Mouse (Mus musculus) embryonic facial prominence, embryonic 10.5 days (tissue): Measurements from ENCODE around the gene Nfix. TPM values are rescaled to one million over a fixed set of nuclear protein-coding genes. Genes with fewer than 3 reads are reported as not detected.

ENCODE experiments used
- DNase-seq: peaks from one replicate; pipeline ENCODE4 v3.0.0-alpha.2; 2017; ENCODE audit warnings: low spot score
- H3K27ac ChIP-seq: fragments of 300-500 bp; sonication (generic); replicated peaks from 2 replicates; pipeline ENCODE4 v1.5.1; 2016; ENCODE audit warnings: mild to moderate bottlenecking
- H3K27me3 ChIP-seq: fragments of 300-500 bp; sonication (generic); replicated peaks from 2 replicates; pipeline ENCODE4 v1.6.1; 2016; ENCODE audit warnings: low read depth, mild to moderate bottlenecking; ENCODE audit not compliant: poor library complexity, severe bottlenecking
- H3K36me3 ChIP-seq: fragments of 300-500 bp; sonication (generic); replicated peaks from 2 replicates; pipeline ENCODE4 v1.6.1; 2016; ENCODE audit warnings: mild to moderate bottlenecking, moderate library complexity
- H3K4me1 ChIP-seq: fragments of 300-500 bp; sonication (generic); 2 replicates; pipeline ENCODE4 v1.6.1; 2016
- H3K4me3 ChIP-seq: fragments of 300-500 bp; sonication (generic); 2 replicates; pipeline ENCODE4 v1.5.1; 2016; ENCODE audit warnings: mild to moderate bottlenecking, moderate library complexity
- H3K9me3 ChIP-seq: fragments of 300-500 bp; sonication (generic); 2 replicates; pipeline ENCODE4 v1.6.1; 2016; ENCODE audit warnings: mild to moderate bottlenecking
- WGBS: fragments of 180-500 bp; shearing (Covaris S2); methylation state at CpG from one replicate; pipeline ENCODE4 v1.1.7; 2016; 5-methylcytosine and 5-hydroxymethylcytosine counted together
- polyA plus RNA-seq: library from polyadenylated mRNA; unstranded; fragments of >200 nt; fragmentation: Nextera tagmentation; extraction: Ambion mirVana; gene quantifications from 2 replicates; pipeline ENCODE4 v1.2.1, GENCODE M21; 2016

Nfix gene
- polyA plus RNA-seq, 1 experiment from 2014 or later: 0.77 TPM

DNA sequence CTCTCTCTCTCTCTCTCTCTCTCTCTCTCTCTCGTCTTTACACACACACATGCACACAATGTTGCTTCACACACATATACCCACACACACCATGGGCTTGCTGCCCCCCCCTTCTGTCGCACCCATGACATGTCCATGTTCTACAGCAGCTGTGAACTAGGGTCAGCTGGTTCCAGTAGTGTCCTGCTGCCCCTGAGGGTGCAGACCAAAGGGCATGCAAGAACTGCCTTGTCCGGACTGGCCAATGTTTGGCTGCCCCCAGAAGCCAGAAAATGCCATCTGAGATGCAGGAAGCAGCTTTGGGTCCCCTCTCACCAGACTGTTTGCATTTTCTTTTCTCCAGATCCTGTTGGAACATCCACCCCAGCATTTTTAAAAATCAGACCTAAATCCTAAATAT, 27.5 kb downstream of the Nfix start:
- no peaks in the 10 kb centered on the region for H3K36me3 ChIP-seq
- DNase-seq: no peak
- no peak overlapping the region for H3K4me3 ChIP-seq
- peaks cover 41% of the 10 kb centered on the region for H3K4me1 ChIP-seq
- H3K9me3 ChIP-seq: no peaks in the 10 kb centered on the region
- peaks cover 100% of the 10 kb centered on the region for H3K27me3 ChIP-seq
- H3K27ac ChIP-seq: no peak overlapping the region
- 2% methylated on average over 3 of the region's 3 CpGs for WGBS

DNA sequence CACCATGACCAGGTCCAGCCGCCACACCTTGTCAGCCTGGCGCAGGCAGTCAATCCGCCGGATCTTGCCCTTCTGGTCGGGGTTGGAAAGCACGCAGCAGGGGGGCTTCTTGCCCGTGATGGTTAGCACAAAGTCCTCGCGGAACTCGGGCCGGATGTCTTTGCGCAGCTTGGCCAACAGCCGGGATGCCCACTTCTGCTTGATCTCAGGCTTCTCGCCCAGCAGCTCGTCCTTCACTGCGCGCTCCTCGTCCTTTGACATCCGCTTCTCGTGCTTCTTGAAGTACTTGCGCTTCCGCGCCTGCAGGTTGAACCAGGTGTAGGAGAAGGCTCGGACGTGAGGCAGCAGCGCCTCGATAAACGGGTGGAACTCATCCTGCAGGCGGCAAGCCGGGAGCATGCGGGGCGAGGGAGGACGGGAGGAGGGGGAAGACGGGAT, 28.2 kb downstream of the Nfix start:
- under 1% methylated on average over 34 of the region's 34 CpGs for WGBS
- H3K9me3 ChIP-seq: no peaks in the 10 kb centered on the region
- peak; percentile 54 for DNase-seq
- no peaks in the 10 kb centered on the region for H3K36me3 ChIP-seq
- H3K4me1 ChIP-seq: peaks cover 41% of the 10 kb centered on the region
- H3K4me3 ChIP-seq: peak overlapping the region; percentile 32; the same call in 1 of the 2 replicates
- H3K27ac ChIP-seq: no peak overlapping the region
- peaks cover 100% of the 10 kb centered on the region for H3K27me3 ChIP-seq

DNA sequence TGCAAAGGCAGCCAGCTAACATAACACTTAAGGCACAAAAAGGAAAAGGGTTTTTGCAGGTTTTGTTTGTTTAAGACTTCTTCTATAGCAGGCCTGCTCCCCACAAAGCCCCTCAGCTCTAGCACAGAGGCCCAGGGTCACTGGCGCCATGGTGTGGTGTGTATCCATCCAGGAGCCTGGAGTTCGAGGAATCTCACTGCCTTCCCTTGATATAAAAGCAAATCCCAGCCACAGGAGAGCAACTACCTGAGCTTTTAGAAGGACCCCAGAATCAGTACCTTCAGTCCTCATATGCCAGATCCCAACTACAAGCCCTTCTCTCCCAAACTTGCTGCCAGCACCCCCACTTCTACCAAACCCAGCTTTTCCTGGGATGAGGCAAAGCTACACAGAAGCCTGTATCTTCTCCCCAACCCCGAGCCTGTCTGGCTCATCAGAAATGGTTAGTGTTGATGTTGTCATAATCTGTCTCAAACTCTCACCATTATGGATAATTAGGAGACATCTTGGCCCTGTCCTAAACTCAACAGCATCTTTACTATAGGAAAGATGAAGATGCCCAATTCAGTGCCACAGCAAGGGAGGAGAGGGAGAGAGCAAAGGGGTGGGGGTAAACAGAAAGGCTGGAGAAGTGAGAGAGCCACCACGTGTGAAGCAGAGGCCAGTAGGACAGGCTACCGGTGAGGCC, 29.0 kb downstream of the Nfix start:
- no peak for DNase-seq
- no peak overlapping the region for H3K4me3 ChIP-seq
- 13% methylated on average over 5 of the region's 5 CpGs for WGBS

DNA sequence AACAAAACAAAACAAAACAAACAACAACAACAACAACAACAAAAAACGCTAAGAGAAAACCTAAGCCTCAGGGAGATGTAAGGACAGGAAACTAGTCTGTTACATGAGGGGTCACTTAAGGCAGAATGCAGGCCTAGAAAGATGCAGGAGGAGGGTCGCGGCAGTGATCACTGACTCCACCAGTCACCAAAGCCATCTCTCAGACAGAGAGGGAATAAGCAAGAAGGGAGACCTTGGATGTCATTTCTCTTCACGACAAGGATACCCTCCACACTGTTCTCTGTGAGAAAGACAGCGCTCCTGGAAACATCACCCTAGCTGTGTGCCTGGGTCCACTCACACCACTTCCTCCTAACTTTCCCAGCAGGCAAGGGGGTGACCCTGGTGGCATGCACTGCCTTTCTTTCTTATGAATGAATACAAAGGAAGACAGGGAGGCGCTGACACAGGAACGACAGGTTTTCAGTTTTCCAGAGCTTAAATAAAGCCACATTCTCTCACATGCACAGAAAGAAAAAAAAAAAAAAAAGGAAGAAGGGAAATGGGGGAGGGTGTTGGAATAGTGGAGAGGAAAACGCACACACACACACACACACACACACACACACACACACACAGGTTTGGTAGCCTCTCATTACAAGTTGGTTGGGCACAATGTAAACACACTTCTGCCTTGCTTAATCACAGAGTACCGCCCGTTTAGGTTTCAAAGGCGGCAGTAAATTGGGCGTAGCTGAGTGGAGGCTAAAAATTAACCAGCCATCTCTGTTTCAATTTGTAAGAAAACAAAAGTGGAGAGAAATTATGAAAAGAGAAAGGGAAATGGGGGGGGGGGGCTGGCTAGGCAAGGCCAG, 29.8 kb downstream of the Nfix start:
- WGBS: 33% methylated on average over 12 of the region's 12 CpGs
- peaks cover 56% of the 10 kb centered on the region for H3K4me1 ChIP-seq
- no peak overlapping the region for H3K27ac ChIP-seq
- DNase-seq: no peak
- no peak overlapping the region for H3K4me3 ChIP-seq
- H3K27me3 ChIP-seq: peaks cover 100% of the 10 kb centered on the region
- no peaks in the 10 kb centered on the region for H3K9me3 ChIP-seq
- H3K36me3 ChIP-seq: no peaks in the 10 kb centered on the region

More for the DNA sequence above, 29.0 kb downstream of the Nfix start:
- Histone ChIP-seq H3K27ac (no peak overlapping the region), H3K4me1 (peaks cover 48% of the 10 kb centered on the region), H3K27me3 (peaks cover 100% of the 10 kb centered on the region), H3K36me3 (no peaks in the 10 kb centered on the region), H3K9me3 (no peaks in the 10 kb centered on the region)

DNA sequence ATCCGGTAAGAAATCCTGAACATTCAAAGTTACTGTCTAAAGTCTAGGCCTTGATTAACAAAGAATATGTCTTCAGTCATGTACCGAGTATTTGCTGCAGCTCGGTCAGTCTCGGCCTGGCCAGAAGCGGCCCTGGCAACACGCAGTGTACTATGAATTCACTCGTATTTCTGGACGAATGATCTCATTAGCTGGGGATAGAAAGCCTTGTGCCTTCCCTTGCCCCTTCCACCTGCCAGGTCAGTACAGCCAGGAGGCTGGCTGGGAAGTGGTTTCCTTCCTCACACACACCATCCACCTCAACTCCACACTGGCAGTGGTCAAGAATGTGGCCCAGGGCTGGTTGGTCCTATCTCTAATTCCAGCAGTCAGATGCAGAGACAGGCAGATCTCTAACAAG, 30.8 kb downstream of the Nfix start:
- Histone ChIP-seq H3K27ac (no peak overlapping the region), H3K4me1 (peaks cover 52% of the 10 kb centered on the region), H3K27me3 (peaks cover 100% of the 10 kb centered on the region), H3K9me3 (no peaks in the 10 kb centered on the region), H3K4me3 (no peak overlapping the region), H3K36me3 (no peaks in the 10 kb centered on the region)
- DNase-seq: no peak
- WGBS: 85% methylated on average over 8 of the region's 8 CpGs

DNA sequence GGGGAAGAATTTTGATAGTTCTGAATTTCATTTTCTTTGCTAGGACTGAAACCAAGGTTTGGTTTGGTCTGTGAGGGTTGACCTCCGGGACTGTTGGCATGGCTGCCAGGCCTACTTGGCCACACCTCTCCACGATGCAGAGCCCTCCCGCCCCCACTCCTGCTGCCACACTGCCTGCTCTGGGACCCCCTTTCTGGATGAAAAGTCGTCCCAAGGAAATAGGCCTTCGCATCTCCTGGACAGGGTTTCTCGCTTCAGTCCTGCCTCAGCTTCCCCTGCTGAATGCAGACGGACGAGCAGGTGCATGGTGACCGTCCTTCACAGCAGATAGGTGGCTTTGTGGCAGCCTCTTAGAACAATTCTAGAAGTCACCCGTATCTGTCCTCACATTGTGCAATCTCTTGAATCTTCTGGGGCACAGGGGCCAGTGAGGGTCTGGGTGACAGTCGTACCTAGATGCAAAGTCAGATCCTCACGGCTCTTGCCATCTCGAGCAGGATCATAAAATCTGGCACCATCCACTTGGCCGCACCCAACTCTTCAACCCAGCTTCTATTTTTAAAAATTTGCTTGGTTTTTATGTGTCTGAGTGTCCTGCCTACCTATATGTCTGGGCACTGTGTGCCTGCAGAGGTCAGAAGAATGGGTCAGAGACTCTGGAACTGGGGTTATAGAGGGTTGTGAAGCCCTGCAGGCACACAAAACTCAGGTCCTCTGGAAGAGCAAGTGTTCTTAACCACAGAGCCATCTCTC, 31.6 kb downstream of the Nfix start:
- Histone ChIP-seq H3K4me3 (no peak overlapping the region), H3K27ac (no peak overlapping the region), H3K36me3 (no peaks in the 10 kb centered on the region), H3K9me3 (no peaks in the 10 kb centered on the region), H3K4me1 (peaks cover 44% of the 10 kb centered on the region), H3K27me3 (peaks cover 100% of the 10 kb centered on the region)
- 86% methylated on average over 14 of the region's 14 CpGs for WGBS
- DNase-seq: no peak

DNA sequence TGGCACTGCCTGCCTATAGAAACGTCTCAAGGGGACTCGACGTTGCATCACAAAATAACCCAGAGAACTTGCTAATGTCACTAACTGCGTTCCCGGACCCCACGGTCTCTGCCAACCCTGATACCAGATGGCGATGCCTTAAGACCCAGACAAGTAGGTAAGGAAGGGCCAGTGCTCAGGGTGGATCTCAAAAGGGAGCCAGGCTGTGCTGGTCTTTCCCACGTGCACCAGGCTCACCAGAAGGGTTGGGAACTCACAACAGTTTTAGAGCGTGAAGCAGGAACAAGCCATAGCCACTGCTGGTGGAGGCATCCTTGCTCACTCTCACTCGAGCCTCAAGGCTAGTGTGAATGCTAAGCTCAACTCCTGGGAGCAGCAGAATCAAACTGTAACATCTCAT, 32.9 kb downstream of the Nfix start:
- H3K27ac ChIP-seq: no peak overlapping the region
- peaks cover 39% of the 10 kb centered on the region for H3K4me1 ChIP-seq
- WGBS: 78% methylated on average over 10 of the region's 10 CpGs

DNA sequence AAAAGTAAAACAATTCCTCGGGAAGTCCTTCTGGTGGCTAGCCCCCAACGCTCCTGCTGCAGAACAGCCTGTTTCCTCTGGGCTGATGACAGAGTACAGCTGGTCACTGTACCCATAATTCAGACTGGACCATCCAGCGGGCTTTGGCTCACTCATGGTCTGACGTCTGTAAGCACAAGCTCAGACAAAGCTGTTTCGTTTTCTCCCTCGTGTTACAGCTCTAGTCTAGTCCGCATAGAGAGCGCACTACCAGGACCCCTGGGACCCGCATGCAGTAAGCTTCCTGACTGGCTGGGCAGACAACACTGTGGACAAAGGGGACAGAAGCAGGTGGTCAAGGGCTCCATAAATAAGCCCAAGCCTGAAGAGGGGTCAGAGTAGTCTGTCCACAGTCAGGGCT, 33.7 kb downstream of the Nfix start:
- no peak for DNase-seq
- Histone ChIP-seq H3K4me1 (peaks cover 33% of the 10 kb centered on the region), H3K36me3 (no peaks in the 10 kb centered on the region), H3K9me3 (no peaks in the 10 kb centered on the region), H3K4me3 (no peak overlapping the region), H3K27me3 (peaks cover 100% of the 10 kb centered on the region), H3K27ac (no peak overlapping the region)
- 59% methylated on average over 9 of the region's 9 CpGs for WGBS

More for the DNA sequence above, 32.9 kb downstream of the Nfix start:
- Histone ChIP-seq H3K27me3 (peaks cover 100% of the 10 kb centered on the region), H3K36me3 (no peaks in the 10 kb centered on the region), H3K9me3 (no peaks in the 10 kb centered on the region), H3K4me3 (no peak overlapping the region)
- DNase-seq: no peak

DNA sequence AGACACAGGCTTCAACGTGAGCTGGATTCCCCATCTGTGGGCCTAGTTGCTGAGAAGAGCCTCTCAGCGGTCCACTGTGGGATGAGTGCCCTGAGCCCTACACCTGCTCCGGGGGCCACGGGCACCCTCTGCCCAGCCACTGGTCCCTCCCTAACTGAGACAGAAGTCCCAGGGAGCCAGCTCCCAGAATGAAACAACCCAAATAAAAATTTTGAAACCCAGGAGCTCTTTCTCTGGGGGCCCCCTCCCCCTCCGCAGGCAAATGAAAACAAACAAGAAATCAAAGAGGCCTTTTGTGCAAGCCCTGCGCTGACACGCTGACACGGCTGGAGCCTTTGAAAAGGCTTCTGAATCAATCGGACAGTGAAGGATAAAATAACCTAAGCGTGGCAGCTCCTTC, 34.5 kb downstream of the Nfix start:
- H3K27me3 ChIP-seq: peaks cover 100% of the 10 kb centered on the region
- DNase-seq: no peak
- peaks cover 33% of the 10 kb centered on the region for H3K4me1 ChIP-seq
- H3K36me3 ChIP-seq: no peaks in the 10 kb centered on the region
- WGBS: 11% methylated on average over 10 of the region's 10 CpGs
- H3K9me3 ChIP-seq: no peaks in the 10 kb centered on the region
- H3K4me3 ChIP-seq: no peak overlapping the region
- no peak overlapping the region for H3K27ac ChIP-seq

DNA sequence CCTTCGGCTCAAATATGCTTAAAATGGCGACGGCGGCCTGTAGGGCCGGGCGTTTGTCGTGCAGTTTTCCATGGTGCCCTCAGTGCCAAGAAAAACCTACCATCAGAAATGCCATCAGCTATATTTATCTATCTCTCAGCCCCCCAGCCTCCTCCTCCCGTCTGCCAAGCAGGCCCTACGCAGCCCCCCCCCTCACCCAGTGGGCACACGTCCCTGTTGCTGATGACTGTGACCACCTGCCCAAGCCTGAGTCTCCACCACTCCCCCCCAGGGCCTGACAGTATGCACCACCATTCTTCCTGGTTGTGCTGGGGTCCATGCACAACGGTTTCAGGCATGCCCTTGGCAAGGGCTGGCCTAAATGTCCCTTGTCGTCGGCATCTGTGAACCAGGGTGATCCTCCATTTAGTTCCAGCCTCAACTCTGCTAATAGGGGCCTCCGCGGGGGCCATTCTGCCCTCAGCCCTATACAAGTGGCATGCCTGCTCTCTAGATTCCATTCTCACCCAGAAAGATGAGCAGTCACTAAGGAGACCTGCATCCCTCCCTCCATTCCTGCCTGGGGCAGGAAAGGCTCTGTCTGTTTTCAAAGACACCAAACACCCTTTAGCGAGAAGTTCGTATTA, 35.2 kb downstream of the Nfix start:
- H3K27me3 ChIP-seq: peaks cover 100% of the 10 kb centered on the region
- WGBS: 73% methylated on average over 17 of the region's 17 CpGs
- H3K4me3 ChIP-seq: no peak overlapping the region
- H3K4me1 ChIP-seq: peaks cover 32% of the 10 kb centered on the region
- H3K36me3 ChIP-seq: no peaks in the 10 kb centered on the region
- no peak overlapping the region for H3K27ac ChIP-seq
- DNase-seq: no peak
- no peaks in the 10 kb centered on the region for H3K9me3 ChIP-seq

DNA sequence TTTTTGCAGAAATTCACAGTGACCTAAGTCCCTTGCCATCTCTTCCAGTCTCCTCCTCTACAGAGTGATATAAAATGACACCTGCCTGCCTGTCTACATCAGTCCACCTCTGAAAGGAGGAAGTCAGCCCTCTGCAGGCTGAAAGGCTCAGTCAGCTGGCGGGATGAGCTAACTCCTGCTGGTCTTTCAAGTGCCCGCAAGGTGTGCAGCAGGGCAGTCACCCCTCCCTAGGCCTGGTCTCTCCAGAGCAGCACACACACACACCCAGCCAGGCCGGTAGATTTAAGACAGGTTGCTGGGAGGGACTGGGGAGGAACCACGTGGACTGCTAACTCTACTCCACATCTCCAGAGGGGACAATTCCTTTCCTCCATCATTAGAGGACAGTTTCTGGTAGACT, 36.0 kb downstream of the Nfix start:
- Histone ChIP-seq H3K4me3 (no peak overlapping the region), H3K27ac (no peak overlapping the region), H3K4me1 (peaks cover 31% of the 10 kb centered on the region), H3K36me3 (no peaks in the 10 kb centered on the region), H3K27me3 (peaks cover 100% of the 10 kb centered on the region), H3K9me3 (no peaks in the 10 kb centered on the region)
- 53% methylated on average over 4 of the region's 4 CpGs for WGBS
- no peak for DNase-seq

DNA sequence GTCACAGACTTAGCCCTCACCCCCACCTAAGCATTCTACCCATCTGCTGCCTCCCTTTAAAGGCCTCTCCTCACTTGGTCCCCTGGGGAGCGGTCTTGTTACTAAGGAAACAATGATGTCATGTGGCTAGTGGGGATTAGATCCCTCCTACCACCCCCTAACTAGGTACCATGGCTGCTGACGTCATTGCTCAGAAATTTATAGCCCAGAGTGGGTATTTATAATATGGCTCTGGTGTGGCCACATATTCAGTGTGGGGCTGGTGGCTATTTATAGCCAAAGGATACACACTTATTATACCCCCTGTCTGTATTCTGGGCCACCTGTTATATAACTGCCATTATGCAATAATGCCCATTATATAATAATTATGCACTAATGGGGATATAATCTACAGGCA, 39.2 kb downstream of the Nfix start:
- Histone ChIP-seq H3K27me3 (peaks cover 100% of the 10 kb centered on the region), H3K4me3 (no peak overlapping the region), H3K9me3 (no peaks in the 10 kb centered on the region), H3K27ac (no peak overlapping the region), H3K4me1 (peaks cover 28% of the 10 kb centered on the region), H3K36me3 (no peaks in the 10 kb centered on the region)
- no peak for DNase-seq
- 40% methylated on average over 2 of the region's 2 CpGs for WGBS
